Mouse (Mus musculus) bone marrow, adult 2 months (tissue): ENCODE measurements at regions not wholly inside any gene's neighbourhood (a gene's known extent, or its start where the extent isn't known, plus 50 kb on each side); places are given as distances from the start of the nearest gene placed in this dataset.

Experiments used
- CTCF ChIP-seq: fragments of 200-500 bp; IDR thresholded peaks from 2 replicates; pipeline ENCODE4 v1.5.1; 2011; ENCODE audit warnings: low read length, control low read depth; ENCODE audit not compliant: control insufficient read depth, insufficient read depth
- POLR2A ChIP-seq: fragments of 200-500 bp; IDR thresholded peaks from 2 replicates; pipeline ENCODE4 v1.6.1; 2011; ENCODE audit warnings: low read depth, mild to moderate bottlenecking, control low read depth, low read length, borderline replicate concordance; ENCODE audit not compliant: control insufficient read depth

DNA sequence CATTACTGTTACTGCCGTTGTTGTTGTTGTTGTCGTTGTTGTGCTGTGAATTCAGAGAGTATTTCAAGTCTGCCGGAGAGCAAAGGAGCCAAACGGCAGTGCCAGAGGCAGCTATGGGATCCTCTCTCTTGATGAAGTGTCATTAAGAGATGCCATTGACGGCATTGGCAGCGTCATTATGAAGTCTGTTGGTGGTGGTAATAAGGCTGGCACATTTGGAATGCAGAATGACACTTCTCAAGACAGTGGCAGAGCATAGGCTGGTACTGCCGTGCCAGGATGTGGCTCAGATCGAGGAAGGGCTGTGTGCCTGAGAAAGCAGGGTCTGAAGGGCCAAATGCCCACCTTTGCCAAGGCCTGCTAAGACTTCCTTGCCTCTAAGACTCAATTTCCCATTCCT is 494.3 kb downstream of the Vrk1 start:
- TF ChIP-seq CTCF, result no peak
- TF ChIP-seq POLR2A, result no peak
